Mouse (Mus musculus) limb, embryonic 11.5 days (tissue): Measurements from ENCODE around the gene Gm5244. TPM values are rescaled to one million over a fixed set of nuclear protein-coding genes. Genes with fewer than 3 reads are reported as not detected.

ENCODE experiments used
- ATAC-seq: fragments of 200-750 bp; cut with Nextera tagmentation; 2 replicates; pipeline ENCODE4 v1.8.0; 2017; ENCODE audit warnings: low read depth; ENCODE audit not compliant: insufficient number of reproducible peaks, low FRiP score, low TSS enrichment
- DNase-seq: peaks from one replicate; pipeline ENCODE4 v3.0.0-alpha.2; 2015; ENCODE audit warnings: low spot score
- H3K27ac ChIP-seq: fragments of 300-500 bp; sonication (generic); replicated peaks from 2 replicates; pipeline ENCODE4 v1.5.1; 2014; ENCODE audit warnings: low read depth, mild to moderate bottlenecking, low read length
- H3K27me3 ChIP-seq: fragments of 300-500 bp; sonication (generic); 2 replicates; pipeline ENCODE4 v1.6.1; 2014; ENCODE audit warnings: mild to moderate bottlenecking, low read length, mixed read lengths; ENCODE audit not compliant: control insufficient read depth, insufficient read depth
- H3K36me3 ChIP-seq: fragments of 300-500 bp; sonication (generic); 2 replicates; pipeline ENCODE4 v1.6.1; 2014; ENCODE audit warnings: mild to moderate bottlenecking, low read length, moderate library complexity, mixed read lengths; ENCODE audit not compliant: control insufficient read depth, insufficient read depth
- H3K4me1 ChIP-seq: fragments of 300-500 bp; sonication (generic); 2 replicates; pipeline ENCODE4 v1.6.1; 2014; ENCODE audit warnings: low read length, mixed read lengths; ENCODE audit not compliant: control insufficient read depth, insufficient read depth
- H3K4me2 ChIP-seq: fragments of 300-500 bp; sonication (generic); 2 replicates; pipeline ENCODE4 v1.6.1; 2014; ENCODE audit warnings: low read depth, mild to moderate bottlenecking, moderate library complexity; ENCODE audit not compliant: severe bottlenecking
- H3K4me3 ChIP-seq: fragments of 300-500 bp; sonication (generic); 2 replicates; pipeline ENCODE4 v1.5.1; 2014; ENCODE audit warnings: low read depth, low read length
- H3K9ac ChIP-seq: fragments of 300-500 bp; sonication (generic); 2 replicates; pipeline ENCODE4 v1.6.1; 2014; ENCODE audit warnings: mild to moderate bottlenecking, low read length
- H3K9me3 ChIP-seq: fragments of 300-500 bp; sonication (generic); 2 replicates; pipeline ENCODE4 v1.6.1; 2016; ENCODE audit warnings: low read length; ENCODE audit not compliant: control insufficient read depth
- WGBS: fragments of 180-500 bp; shearing (Covaris S2); extraction: QIAGEN DNeasy Blood & Tissue Kit; methylation state at CpG from one replicate; pipeline ENCODE4 v1.1.7; 2014; 5-methylcytosine and 5-hydroxymethylcytosine counted together
- polyA plus RNA-seq: library from polyadenylated mRNA; unstranded; fragments of >200 nt; fragmentation: Nextera tagmentation; extraction: Ambion mirVana; gene quantifications from 2 replicates; pipeline ENCODE4 v1.2.1, GENCODE M21; 2014

Gm5244 gene
- polyA plus RNA-seq = not detected in 2 replicates

DNA sequence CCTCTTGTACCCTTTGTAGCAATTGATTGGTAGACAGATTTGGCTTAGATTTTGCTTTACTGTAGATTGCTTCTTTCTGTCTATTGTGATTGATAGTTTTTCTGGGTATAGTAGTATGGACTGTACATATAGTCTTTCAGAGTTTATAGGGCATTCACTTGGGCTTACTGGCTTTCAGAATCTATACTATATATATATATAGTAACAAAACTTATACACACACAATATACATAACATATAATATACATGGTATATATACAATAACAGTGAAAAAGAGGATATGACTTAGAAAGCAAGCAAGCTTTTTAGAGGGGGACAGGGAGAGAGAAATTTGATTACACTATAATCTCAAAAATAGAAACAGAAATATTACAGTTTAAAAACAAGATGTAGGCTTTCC lies at the start of gene Gm5244:
TSS of gene Gm5244 (plus strand) at position 301 of the 400 bp plus-strand sequence.
- DNase-seq (no peak), ATAC-seq (no peak)
- Histone ChIP-seq H3K4me1 (no peaks in the 10 kb centered on the region), H3K4me3 (no peak within 1 kb of the TSS), H3K27ac (no peak within 1 kb of the TSS), H3K9ac (no peak within 1 kb of the TSS), H3K4me2 (no peak within 1 kb of the TSS), H3K36me3 (no peaks in the 10 kb centered on the region), H3K9me3 (no peaks in the 10 kb centered on the region), H3K27me3 (no peaks in the 10 kb centered on the region)

DNA sequence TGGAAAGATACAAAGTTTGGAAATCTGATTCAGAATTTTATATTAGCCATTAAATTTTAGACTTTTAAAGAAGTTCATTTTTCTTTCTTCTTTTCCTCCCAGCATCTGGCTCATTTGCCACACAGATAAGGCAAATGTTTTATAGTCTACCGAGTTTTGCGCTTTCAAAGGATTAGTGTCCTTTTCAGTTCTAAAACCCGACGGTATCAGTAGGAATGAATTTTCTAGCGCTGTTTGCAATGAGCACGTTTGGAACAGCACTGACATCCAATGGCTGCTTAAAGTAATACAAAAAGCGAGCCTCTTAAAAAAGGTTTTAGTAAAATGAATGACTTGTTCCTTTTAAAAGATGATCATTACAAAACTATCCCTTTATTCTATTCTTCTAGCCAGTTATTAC lies 49.4 kb upstream of the Gm5244 start:
- H3K4me1 ChIP-seq = no peaks in the 10 kb centered on the region
- peak overlapping the region; percentile 98 for H3K27ac ChIP-seq
- no peak overlapping the region; the same call in 1 of the 2 replicates for H3K9ac ChIP-seq
- no peaks in the 10 kb centered on the region for H3K36me3 ChIP-seq
- no peaks in the 10 kb centered on the region for H3K27me3 ChIP-seq
- peak overlapping the region; percentile 73 for H3K4me3 ChIP-seq
- no peaks in the 10 kb centered on the region for H3K9me3 ChIP-seq
- 2% methylated on average over 7 of the region's 7 CpGs for WGBS
- H3K4me2 ChIP-seq = peak overlapping the region; percentile 68
- no peak for DNase-seq
- ATAC-seq = no peak

- H3K36me3 ChIP-seq = no peaks in the 10 kb centered on the region
- H3K4me3 ChIP-seq = no peak overlapping the region
- H3K4me1 ChIP-seq = no peaks in the 10 kb centered on the region
- 86% methylated on average over 4 of the region's 4 CpGs for WGBS
- DNase-seq (no peak), ATAC-seq (no peak)
- no peaks in the 10 kb centered on the region for H3K9me3 ChIP-seq
- H3K4me2 ChIP-seq = no peak overlapping the region
- H3K27ac ChIP-seq = no peak overlapping the region
- H3K9ac ChIP-seq = no peak overlapping the region
- H3K27me3 ChIP-seq = no peaks in the 10 kb centered on the region
Observed at GRCm38 (mm10) chr19:12798404-12798803, 48.1 kb upstream of the Gm5244 start.

DNA sequence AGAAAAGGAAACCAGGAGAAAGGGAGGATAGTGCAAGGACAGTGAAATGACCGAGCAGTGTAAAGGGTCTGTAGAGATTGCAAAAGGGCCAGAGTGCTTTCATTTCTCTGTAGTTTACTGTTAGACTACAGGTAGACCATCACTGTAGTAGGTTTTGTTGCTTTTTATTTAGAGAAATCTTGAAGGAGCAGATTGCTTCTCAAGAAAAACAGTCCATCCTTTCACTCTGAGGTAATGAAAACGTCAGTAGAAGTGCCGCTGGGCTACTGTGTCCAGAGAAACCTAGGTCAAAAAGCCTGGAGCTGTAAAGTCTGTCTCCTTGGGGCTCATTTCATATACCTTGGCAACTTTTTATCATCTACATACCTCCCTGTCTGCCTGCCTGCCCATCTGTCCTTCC lies 47.4 kb upstream of the Gm5244 start:
- Histone ChIP-seq H3K9ac (no peak overlapping the region), H3K9me3 (no peaks in the 10 kb centered on the region), H3K4me1 (no peaks in the 10 kb centered on the region), H3K27ac (no peak overlapping the region), H3K36me3 (no peaks in the 10 kb centered on the region), H3K4me3 (no peak overlapping the region), H3K4me2 (no peak overlapping the region), H3K27me3 (no peaks in the 10 kb centered on the region)
- DNase-seq (no peak), ATAC-seq (no peak)
- 91% methylated on average over 3 of the region's 3 CpGs for WGBS

GRCm38 (mm10) chr19:12800621-12801020 lies 45.9 kb upstream of the Gm5244 start:
- H3K4me2 ChIP-seq = no peak overlapping the region
- WGBS = 78% methylated on average over 2 of the region's 2 CpGs
- H3K4me3 ChIP-seq = no peak overlapping the region
- no peak overlapping the region for H3K27ac ChIP-seq
- H3K27me3 ChIP-seq = no peaks in the 10 kb centered on the region
- H3K9me3 ChIP-seq = no peaks in the 10 kb centered on the region
- H3K36me3 ChIP-seq = no peaks in the 10 kb centered on the region
- ATAC-seq (no peak), DNase-seq (no peak)
- no peak overlapping the region for H3K9ac ChIP-seq
- no peaks in the 10 kb centered on the region for H3K4me1 ChIP-seq

DNA sequence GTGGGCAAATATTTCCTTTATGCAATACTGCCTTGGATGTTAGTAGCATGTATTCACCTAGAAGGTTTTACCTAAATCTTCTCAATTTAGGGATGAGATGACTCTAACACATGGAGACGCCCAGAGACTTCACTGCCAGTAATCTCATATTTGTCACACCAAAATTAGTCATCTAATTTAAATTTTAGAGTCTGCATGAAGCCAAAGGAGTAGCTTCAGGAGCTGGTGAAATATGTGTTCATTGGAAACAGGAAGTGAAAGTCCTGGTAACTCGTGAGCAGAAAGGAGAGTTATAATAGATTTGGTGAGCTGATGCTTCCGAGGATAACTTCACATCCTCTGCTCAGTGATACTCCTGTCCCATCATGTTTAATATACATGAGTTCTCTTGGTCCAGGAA lies 45.4 kb upstream of the Gm5244 start:
- no peak overlapping the region for H3K27ac ChIP-seq
- H3K36me3 ChIP-seq = no peaks in the 10 kb centered on the region
- H3K9me3 ChIP-seq = no peaks in the 10 kb centered on the region
- WGBS = 78% methylated on average over 3 of the region's 3 CpGs
- no peaks in the 10 kb centered on the region for H3K4me1 ChIP-seq
- no peak overlapping the region for H3K4me2 ChIP-seq
- no peak overlapping the region for H3K9ac ChIP-seq
- no peaks in the 10 kb centered on the region for H3K27me3 ChIP-seq
- ATAC-seq (no peak), DNase-seq (no peak)
- H3K4me3 ChIP-seq = no peak overlapping the region

GRCm38 (mm10) chr19:12802830-12803229 lies 43.7 kb upstream of the Gm5244 start:
- Histone ChIP-seq H3K4me1 (no peaks in the 10 kb centered on the region), H3K4me2 (no peak overlapping the region), H3K27me3 (no peaks in the 10 kb centered on the region), H3K4me3 (no peak overlapping the region), H3K9me3 (no peaks in the 10 kb centered on the region), H3K36me3 (no peaks in the 10 kb centered on the region), H3K27ac (no peak overlapping the region), H3K9ac (no peak overlapping the region)
- 78% methylated on average over 3 of the region's 3 CpGs for WGBS
- DNase-seq (no peak), ATAC-seq (no peak)

DNA sequence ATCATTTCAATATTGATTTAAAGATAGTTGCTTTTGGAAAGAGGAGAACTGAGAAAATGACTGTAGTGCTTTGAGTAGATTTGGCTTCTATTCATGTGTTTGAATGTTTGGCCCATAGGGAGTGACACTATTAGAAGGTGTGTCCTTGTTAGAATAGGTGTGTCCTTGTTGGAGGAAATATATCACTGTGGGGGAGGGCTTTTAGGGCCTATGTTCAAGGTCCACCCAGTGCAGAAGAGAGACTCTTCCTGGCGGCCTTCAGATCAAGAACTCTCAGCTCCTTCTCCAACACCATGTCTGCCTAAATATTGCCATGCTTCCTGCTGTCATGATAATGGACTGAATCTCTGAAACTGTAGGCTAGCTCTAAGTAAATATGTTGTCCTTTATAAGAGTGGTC lies 42.2 kb upstream of the Gm5244 start:
- 75% methylated on average over 1 of the region's 1 CpGs for WGBS
- no peaks in the 10 kb centered on the region for H3K36me3 ChIP-seq
- no peak overlapping the region for H3K4me3 ChIP-seq
- H3K4me1 ChIP-seq = no peaks in the 10 kb centered on the region
- H3K27ac ChIP-seq = no peak overlapping the region
- no peaks in the 10 kb centered on the region for H3K9me3 ChIP-seq
- no peak overlapping the region for H3K4me2 ChIP-seq
- no peaks in the 10 kb centered on the region for H3K27me3 ChIP-seq
- no peak for ATAC-seq
- no peak overlapping the region for H3K9ac ChIP-seq
- DNase-seq = no peak

DNA sequence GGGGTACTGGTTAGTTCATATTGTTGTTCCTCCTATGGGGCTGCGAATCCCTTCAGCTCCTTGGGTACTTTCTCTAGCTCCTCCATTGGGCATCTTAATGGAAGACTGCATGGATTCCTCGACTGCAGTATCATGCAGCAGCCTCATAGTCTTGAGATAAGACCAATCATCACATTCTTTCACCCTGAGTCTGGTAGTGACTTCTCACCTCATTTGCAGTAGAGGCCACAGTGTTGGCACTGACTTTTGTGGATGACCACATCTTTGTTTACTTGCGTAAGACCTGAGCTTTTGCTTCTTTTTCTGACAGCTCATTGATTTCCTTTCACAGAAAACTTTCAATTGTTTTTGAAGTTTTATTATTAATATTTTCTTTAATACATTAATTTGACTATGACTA lies 40.8 kb upstream of the Gm5244 start:
- Histone ChIP-seq H3K4me1 (no peaks in the 10 kb centered on the region), H3K36me3 (no peaks in the 10 kb centered on the region), H3K4me3 (no peak overlapping the region), H3K9ac (no peak overlapping the region), H3K9me3 (no peaks in the 10 kb centered on the region), H3K27ac (no peak overlapping the region), H3K27me3 (no peaks in the 10 kb centered on the region), H3K4me2 (no peak overlapping the region)
- 88% methylated on average over 3 of the region's 3 CpGs for WGBS
- ATAC-seq (no peak), DNase-seq (no peak)
